Mouse (Mus musculus) subcutaneous adipose tissue, adult 2 months (tissue): Measurements from ENCODE around the gene Mylip. TPM values are rescaled to one million over a fixed set of nuclear protein-coding genes. Genes with fewer than 3 reads are reported as not detected.

Experiments used
- polyA plus RNA-seq: library from polyadenylated mRNA; depleted of rRNA; stranded (reverse); fragments of >200 nt; gene quantifications from 2 replicates; pipeline ENCODE4 v1.2.3, GENCODE M21; 2012; ENCODE audit warnings: low replicate concordance; rRNA removed

Mylip gene
- 30.8 and 54.7 TPM in 2 replicates for polyA plus RNA-seq

GRCm38 (mm10) chr13:45389448-45390311, at the start of gene Mylip:
Gene Mylip (plus strand): TSS chr13:45389742.

Other genes with a start within 250 kb of the Mylip start
- gene Gmpr, start 117.7 kb downstream of the Mylip start, polyA plus RNA-seq, result 20.4 and 50.6 TPM in 2 replicates